Mouse (Mus musculus) E14TG2a.4 (cell line): ENCODE data around the gene Jmjd8.

ENCODE experiments used
- CTCF ChIP-seq: conservative IDR thresholded peaks from 2 replicates; pipeline ENCODE4 v1.5.1; 2014; ENCODE audit warnings: low read length
- NANOG ChIP-seq: IDR thresholded peaks from 2 replicates; pipeline ENCODE4 v1.6.1; 2014; ENCODE audit warnings: borderline replicate concordance, low read length, mixed read lengths

DNA sequence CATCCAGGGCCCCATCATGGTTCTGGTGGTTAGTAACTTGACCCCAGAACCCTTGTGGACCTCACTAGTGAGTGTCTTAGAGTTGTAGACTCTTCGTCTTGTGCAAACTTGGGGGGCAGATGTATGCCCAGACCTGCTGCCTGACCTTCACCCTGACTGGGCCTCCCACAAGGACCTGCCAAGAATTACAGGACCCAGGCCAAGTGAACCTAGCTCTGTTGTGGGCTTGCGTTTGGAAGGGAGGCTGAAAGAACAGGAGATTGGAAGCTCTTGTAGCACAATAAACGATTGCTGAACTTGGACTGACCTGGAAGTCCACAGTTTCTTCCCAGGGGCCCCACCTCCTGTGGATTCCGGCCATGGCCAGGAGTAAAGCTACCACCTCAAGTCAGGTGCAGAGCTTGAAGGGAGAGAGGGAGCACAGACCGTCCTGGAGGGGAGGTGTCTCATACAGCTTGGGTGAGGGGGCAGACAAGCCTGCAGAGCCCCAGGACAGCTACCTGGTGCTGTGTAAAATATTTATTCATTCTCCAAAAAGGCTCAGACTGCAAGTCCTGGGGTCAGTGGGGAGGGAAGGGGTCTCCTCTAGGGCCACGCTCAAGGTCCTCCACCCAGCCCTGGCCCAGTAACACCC lies 5.4 kb downstream of the Jmjd8 start:
- TF ChIP-seq CTCF: no peak
- no peak for TF ChIP-seq NANOG
